Mouse (Mus musculus): ENCODE results near the gene Gli2.

Gli2 gene

GRCm38 (mm10) chr1:119051938-119052551 lies 1.4 kb downstream of the Gli2 start:
- no peak for ATAC-seq (ENCODE audit: insufficient number of reproducible peaks, low FRiP score, low TSS enrichment)

GRCm38 (mm10) chr1:119051192-119051937 lies 2.1 kb downstream of the Gli2 start:
- no peak for ATAC-seq (ENCODE audit: insufficient number of reproducible peaks, low FRiP score, low TSS enrichment)

GRCm38 (mm10) chr1:119049812-119050615 lies 3.4 kb downstream of the Gli2 start:
- ATAC-seq (ENCODE audit: insufficient number of reproducible peaks, low FRiP score, low TSS enrichment), result no peak

- ATAC-seq (ENCODE audit: insufficient number of reproducible peaks, low FRiP score, low TSS enrichment), result no peak
Measured at GRCm38 (mm10) chr1:119048988-119049387, 4.4 kb downstream of the Gli2 start.

GRCm38 (mm10) chr1:119048547-119048946 lies 4.9 kb downstream of the Gli2 start:
- ATAC-seq (ENCODE audit: insufficient number of reproducible peaks, low FRiP score, low TSS enrichment), result no peak

GRCm38 (mm10) chr1:119047462-119048371 lies 5.7 kb downstream of the Gli2 start:
- no peak for ATAC-seq (ENCODE audit: insufficient number of reproducible peaks, low FRiP score, low TSS enrichment)

- ATAC-seq (ENCODE audit: insufficient number of reproducible peaks, low FRiP score, low TSS enrichment), result no peak
Measured at GRCm38 (mm10) chr1:119038436-119038835, 15.0 kb downstream of the Gli2 start.

GRCm38 (mm10) chr1:119035931-119036330 lies 17.5 kb downstream of the Gli2 start:
- no peak for ATAC-seq (ENCODE audit: insufficient number of reproducible peaks, low FRiP score, low TSS enrichment)

GRCm38 (mm10) chr1:119035301-119035700 lies 18.1 kb downstream of the Gli2 start:
- ATAC-seq (ENCODE audit: insufficient number of reproducible peaks, low FRiP score, low TSS enrichment), result no peak

GRCm38 (mm10) chr1:119034163-119034705 lies 19.2 kb downstream of the Gli2 start:
- ATAC-seq (ENCODE audit: insufficient number of reproducible peaks, low FRiP score, low TSS enrichment), result no peak

GRCm38 (mm10) chr1:119033450-119034162 lies 19.8 kb downstream of the Gli2 start:
- ATAC-seq (ENCODE audit: insufficient number of reproducible peaks, low FRiP score, low TSS enrichment), result 0 out of 2 replicates have a peak, but pooled peaks have one; percentile 26

GRCm38 (mm10) chr1:119031185-119031584 lies 22.2 kb downstream of the Gli2 start:
- no peak for ATAC-seq (ENCODE audit: insufficient number of reproducible peaks, low FRiP score, low TSS enrichment)

- no peak for ATAC-seq (ENCODE audit: insufficient number of reproducible peaks, low FRiP score, low TSS enrichment)
Measured at GRCm38 (mm10) chr1:119025647-119026358, 27.6 kb downstream of the Gli2 start.

GRCm38 (mm10) chr1:119022311-119022710 lies 31.1 kb downstream of the Gli2 start:
- ATAC-seq (ENCODE audit: insufficient number of reproducible peaks, low FRiP score, low TSS enrichment), result no peak

GRCm38 (mm10) chr1:119020092-119020491 lies 33.3 kb downstream of the Gli2 start:
- ATAC-seq (ENCODE audit: insufficient number of reproducible peaks, low FRiP score, low TSS enrichment), result no peak

GRCm38 (mm10) chr1:119019056-119019455 lies 34.4 kb downstream of the Gli2 start:
- ATAC-seq (ENCODE audit: insufficient number of reproducible peaks, low FRiP score, low TSS enrichment), result no peak

GRCm38 (mm10) chr1:119016866-119017265 lies 36.6 kb downstream of the Gli2 start:
- no peak for ATAC-seq (ENCODE audit: insufficient number of reproducible peaks, low FRiP score, low TSS enrichment)

- peak; percentile 29; the same call in 1 of the 2 replicates for ATAC-seq (ENCODE audit: insufficient number of reproducible peaks, low FRiP score, low TSS enrichment)
Measured at GRCm38 (mm10) chr1:119015108-119015507, 38.3 kb downstream of the Gli2 start.

- ATAC-seq (ENCODE audit: insufficient number of reproducible peaks, low FRiP score, low TSS enrichment), result no peak
Measured at GRCm38 (mm10) chr1:119008949-119009348, 44.5 kb downstream of the Gli2 start.
